Mouse (Mus musculus) small intestine, adult 2 months (tissue): ENCODE results near the gene Ednrb.

Experiments
- CTCF ChIP-seq: fragments of 200-500 bp; IDR thresholded peaks from 2 replicates; pipeline ENCODE4 v1.5.1; 2012; ENCODE audit warnings: low read depth, mild to moderate bottlenecking, control low read depth, inconsistent platforms, low read length, moderate library complexity, mixed read lengths; ENCODE audit not compliant: insufficient replicate concordance, insufficient read length; ENCODE audit errors: extremely low read depth
- POLR2A ChIP-seq: fragments of 200-500 bp; IDR thresholded peaks from 2 replicates; pipeline ENCODE4 v1.6.1; 2012; ENCODE audit warnings: low read depth, mild to moderate bottlenecking, control low read depth, inconsistent platforms, low read length, moderate library complexity

DNA sequence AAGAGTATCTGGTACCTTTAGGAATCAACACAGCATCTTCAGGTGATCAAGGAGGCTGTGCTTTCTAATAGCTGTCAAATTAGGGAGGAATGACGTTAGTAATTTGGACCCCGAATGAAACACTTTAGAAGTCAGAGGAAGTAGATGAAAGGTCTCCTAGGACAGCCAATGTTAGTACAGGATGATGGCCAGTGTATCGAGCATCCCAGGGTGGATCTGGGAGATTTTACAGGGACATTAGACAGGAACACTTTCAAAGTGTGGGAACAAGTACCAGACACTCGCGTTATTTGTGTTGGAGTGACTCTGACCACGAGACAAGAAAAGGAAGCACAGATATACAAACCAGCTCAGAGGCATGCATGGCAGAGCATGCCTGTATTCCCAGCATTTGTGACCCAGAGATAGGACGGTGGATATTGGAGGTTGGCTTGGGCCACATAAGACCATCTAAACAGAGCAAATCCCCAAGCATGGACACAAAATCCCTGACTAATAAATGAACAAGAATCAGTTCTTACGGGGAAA, 48.3 kb upstream of the Ednrb start:
- TF ChIP-seq POLR2A (no peak), CTCF (no peak)
